Mouse (Mus musculus) intestine, embryonic 15.5 days (tissue): Measurements from ENCODE around the gene Tmtc2. TPM values are rescaled to one million over a fixed set of nuclear protein-coding genes. Genes with fewer than 3 reads are reported as not detected.

ENCODE experiments used
- ATAC-seq: fragments of 200-750 bp; cut with Nextera tagmentation; 2 replicates; pipeline ENCODE4 v1.8.0; 2017; ENCODE audit warnings: moderate TSS enrichment, moderate library complexity
- H3K27ac ChIP-seq: fragments of 300-500 bp; sonication (generic); 2 replicates; pipeline ENCODE4 v1.5.1; 2015; ENCODE audit warnings: mild to moderate bottlenecking, inconsistent platforms
- H3K27me3 ChIP-seq: fragments of 300-500 bp; sonication (generic); replicated peaks from 2 replicates; pipeline ENCODE4 v1.6.1; 2015; ENCODE audit warnings: inconsistent platforms
- H3K36me3 ChIP-seq: fragments of 300-500 bp; sonication (generic); 2 replicates; pipeline ENCODE4 v1.6.1; 2015; ENCODE audit warnings: inconsistent platforms
- H3K4me1 ChIP-seq: fragments of 300-500 bp; sonication (generic); replicated peaks from 2 replicates; pipeline ENCODE4 v1.6.1; 2015; ENCODE audit warnings: inconsistent platforms
- H3K4me2 ChIP-seq: fragments of 300-500 bp; sonication (generic); replicated peaks from 2 replicates; pipeline ENCODE4 v1.6.1; 2015; ENCODE audit warnings: mild to moderate bottlenecking, inconsistent platforms
- H3K4me3 ChIP-seq: fragments of 300-500 bp; sonication (generic); replicated peaks from 2 replicates; pipeline ENCODE4 v1.5.1; 2015; ENCODE audit warnings: inconsistent platforms
- H3K9ac ChIP-seq: fragments of 300-500 bp; sonication (generic); 2 replicates; pipeline ENCODE4 v1.6.1; 2015; ENCODE audit warnings: inconsistent platforms
- H3K9me3 ChIP-seq: fragments of 300-500 bp; sonication (generic); 2 replicates; pipeline ENCODE4 v1.6.1; 2016; ENCODE audit warnings: inconsistent platforms
- WGBS: fragments of 180-500 bp; shearing (Covaris S2); methylation state at CpG from one replicate; pipeline ENCODE4 v1.1.7; 2015; 5-methylcytosine and 5-hydroxymethylcytosine counted together
- polyA plus RNA-seq: library from polyadenylated mRNA; unstranded; fragments of >200 nt; fragmentation: Nextera tagmentation; extraction: Ambion mirVana; gene quantifications from 2 replicates; pipeline ENCODE4 v1.2.1, GENCODE M21; 2015

Gene Tmtc2
- polyA plus RNA-seq, 1 experiment from 2014 or later, result 9.1 TPM

- no peak overlapping the region for H3K27ac ChIP-seq
Observed at GRCm38 (mm10) chr10:105153789-105154188, 420.5 kb downstream of the Tmtc2 start.

GRCm38 (mm10) chr10:105144382-105144781 is 429.9 kb downstream of the Tmtc2 start:
- WGBS, result 60% methylated on average over 4 of the region's 4 CpGs
- no peaks in the 10 kb centered on the region for H3K4me1 ChIP-seq
- H3K9me3 ChIP-seq, result no peaks in the 10 kb centered on the region
- no peaks in the 10 kb centered on the region for H3K36me3 ChIP-seq
- no peak overlapping the region for H3K9ac ChIP-seq
- no peak for ATAC-seq
- H3K27ac ChIP-seq, result no peak overlapping the region
- H3K4me2 ChIP-seq, result no peak overlapping the region
- no peaks in the 10 kb centered on the region for H3K27me3 ChIP-seq
- H3K4me3 ChIP-seq, result no peak overlapping the region

More at GRCm38 (mm10) chr10:105153789-105154188, 420.5 kb downstream of the Tmtc2 start:
- Histone ChIP-seq H3K4me1 (no peaks in the 10 kb centered on the region), H3K9me3 (no peaks in the 10 kb centered on the region), H3K27me3 (no peaks in the 10 kb centered on the region), H3K9ac (no peak overlapping the region), H3K4me2 (no peak overlapping the region), H3K4me3 (no peak overlapping the region), H3K36me3 (no peaks in the 10 kb centered on the region)
- ATAC-seq, result no peak

GRCm38 (mm10) chr10:105142201-105142600 is 432.1 kb downstream of the Tmtc2 start:
- ATAC-seq, result no peak
- 82% methylated on average over 3 of the region's 3 CpGs for WGBS
- H3K9me3 ChIP-seq, result no peaks in the 10 kb centered on the region
- no peaks in the 10 kb centered on the region for H3K4me1 ChIP-seq
- no peaks in the 10 kb centered on the region for H3K36me3 ChIP-seq
- H3K27ac ChIP-seq, result no peak overlapping the region
- H3K4me3 ChIP-seq, result no peak overlapping the region
- H3K9ac ChIP-seq, result no peak overlapping the region
- no peaks in the 10 kb centered on the region for H3K27me3 ChIP-seq
- no peak overlapping the region for H3K4me2 ChIP-seq
